Mouse (Mus musculus) effector memory CD4-positive, alpha-beta T cell, adult 7 months (primary cell): ENCODE measurements around the gene Sult1e1. TPM values are rescaled to one million over a fixed set of nuclear protein-coding genes. Genes with fewer than 3 reads are reported as not detected.

Experiments
- polyA plus RNA-seq: library from polyadenylated mRNA; unstranded; fragments of 100-300 nt; shearing (Covaris generic); gene quantifications from one replicate; pipeline ENCODE4 v1.2.1, GENCODE M21; 2017

The Sult1e1 gene
- polyA plus RNA-seq: not detected

DNA sequence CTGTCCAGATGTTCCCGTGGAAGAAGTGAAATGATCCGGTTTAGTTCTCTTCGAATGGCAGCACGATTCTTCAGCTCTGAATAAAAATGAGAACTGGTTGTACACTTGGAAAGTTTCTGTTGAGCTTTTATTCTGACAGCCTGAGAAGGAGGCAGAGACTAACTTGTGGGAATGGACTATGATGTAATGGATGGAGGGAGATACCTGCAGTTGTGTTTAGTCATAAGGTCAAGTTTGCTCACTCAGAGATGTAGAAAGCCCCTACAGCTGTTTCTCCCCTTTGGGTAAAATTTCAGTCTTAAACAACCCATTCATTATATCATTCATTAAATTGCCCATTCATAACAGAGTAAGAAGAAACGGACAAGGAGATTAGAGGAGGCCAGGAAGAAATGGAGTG is at the start of gene Sult1e1:
Sult1e1 (minus strand) TSS at position 101 of the 400 bp plus-strand sequence.

DNA sequence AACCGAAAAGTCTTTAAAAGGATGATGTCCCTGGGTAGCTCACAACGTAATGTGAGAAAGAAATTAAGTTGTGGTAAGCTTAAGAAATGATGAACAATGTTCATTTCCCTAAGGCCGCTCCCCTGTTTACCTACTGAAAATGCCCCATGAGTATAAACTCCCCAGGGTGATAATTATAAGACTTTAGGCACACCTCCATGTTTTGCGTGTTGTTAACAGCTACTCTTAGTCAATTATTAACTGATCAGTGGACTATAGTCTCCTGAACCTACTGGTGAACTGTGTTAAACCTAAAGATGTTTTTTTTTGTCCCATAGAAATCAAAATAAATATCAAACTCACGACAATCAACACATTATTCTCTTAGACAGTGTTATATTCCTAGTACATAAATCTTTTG is 22.5 kb downstream of the Sult1e1 start, which contains the start of gene Sult1d1:
Sult1d1 (minus strand) TSS at position 183 of the 400 bp plus-strand sequence.

DNA sequence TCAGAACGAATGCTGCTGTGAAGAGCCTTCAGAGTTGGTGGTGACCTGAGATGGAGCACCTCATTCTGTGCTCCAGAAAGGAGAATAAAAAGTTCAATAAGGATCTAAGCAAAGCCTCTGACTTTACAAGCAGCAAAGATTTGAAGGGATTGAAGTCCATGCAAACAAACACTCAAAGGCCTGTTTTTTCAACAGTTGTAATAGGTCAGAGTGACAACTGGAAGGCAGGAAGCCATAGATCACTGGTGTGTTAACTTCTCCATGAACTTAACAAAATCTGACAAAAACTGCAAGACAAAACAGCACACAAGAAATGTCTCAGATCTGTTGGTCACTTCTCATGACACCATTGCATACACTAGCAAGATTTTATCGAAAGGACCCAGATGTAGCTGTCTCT is 53.3 kb downstream of the Sult1e1 start, which contains the start of gene Sult1b1:
Sult1b1 (minus strand) TSS at position 85 of the 400 bp plus-strand sequence.

Other genes with a start within 250 kb of the Sult1e1 start
- gene Ugt2b38, start 167.4 kb downstream of the Sult1e1 start, polyA plus RNA-seq: 0.24 TPM
- gene Ugt2a2, start 109.3 kb downstream of the Sult1e1 start, polyA plus RNA-seq: not detected
- not detected for gene Gm43638, start 104.8 kb downstream of the Sult1e1 start, polyA plus RNA-seq
- gene Ugt2a1, start 100.7 kb downstream of the Sult1e1 start, polyA plus RNA-seq: not detected
- not detected for gene Sult1b1, start 53.4 kb downstream of the Sult1e1 start, polyA plus RNA-seq
- not detected for gene Sult1d1, start 22.6 kb downstream of the Sult1e1 start, polyA plus RNA-seq
- gene Csn1s1, start 74.6 kb upstream of the Sult1e1 start, polyA plus RNA-seq: 0.68 TPM
- gene Csn2, start 108.0 kb upstream of the Sult1e1 start, polyA plus RNA-seq: not detected
- gene Csn1s2a, start 183.0 kb upstream of the Sult1e1 start, polyA plus RNA-seq: not detected
- not detected for gene Csn1s2b, start 216.5 kb upstream of the Sult1e1 start, polyA plus RNA-seq
- gene Prr27, start 234.1 kb upstream of the Sult1e1 start, polyA plus RNA-seq: not detected